Mouse (Mus musculus) intestine, embryonic 16.5 days (tissue): ENCODE results near the gene Bcdin3d. TPM values are rescaled to one million over a fixed set of nuclear protein-coding genes. Genes with fewer than 3 reads are reported as not detected.

Source experiments
- ATAC-seq: fragments of 200-750 bp; cut with Nextera tagmentation; 2 replicates; pipeline ENCODE4 v1.8.0; 2017; ENCODE audit warnings: moderate TSS enrichment, moderate library complexity
- H3K27ac ChIP-seq: fragments of 300-500 bp; sonication (generic); 2 replicates; pipeline ENCODE4 v1.5.1; 2014; ENCODE audit warnings: mild to moderate bottlenecking, low read length
- H3K27me3 ChIP-seq: fragments of 300-500 bp; sonication (generic); replicated peaks from 2 replicates; pipeline ENCODE4 v1.6.1; 2014; ENCODE audit warnings: low read length, control low read depth, mixed read lengths; ENCODE audit not compliant: control insufficient read depth, insufficient read depth
- H3K36me3 ChIP-seq: fragments of 300-500 bp; sonication (generic); 2 replicates; pipeline ENCODE4 v1.6.1; 2014; ENCODE audit warnings: low read length, control low read depth; ENCODE audit not compliant: control insufficient read depth, insufficient read depth
- H3K4me1 ChIP-seq: fragments of 300-500 bp; sonication (generic); 2 replicates; pipeline ENCODE4 v1.6.1; 2014; ENCODE audit warnings: low read length, control low read depth, mixed read lengths; ENCODE audit not compliant: control insufficient read depth, insufficient read depth
- H3K4me2 ChIP-seq: fragments of 300-500 bp; sonication (generic); 2 replicates; pipeline ENCODE4 v1.6.1; 2014; ENCODE audit warnings: low read depth, low read length, control low read depth
- H3K4me3 ChIP-seq: fragments of 300-500 bp; sonication (generic); 2 replicates; pipeline ENCODE4 v1.5.1; 2014; ENCODE audit warnings: mild to moderate bottlenecking, low read length
- H3K9ac ChIP-seq: fragments of 300-500 bp; sonication (generic); 2 replicates; pipeline ENCODE4 v1.6.1; 2014; ENCODE audit warnings: low read depth, low read length
- H3K9me3 ChIP-seq: fragments of 300-500 bp; sonication (generic); 2 replicates; pipeline ENCODE4 v1.6.1; 2016; ENCODE audit warnings: low read length, control low read depth; ENCODE audit not compliant: control insufficient read depth
- WGBS: fragments of 180-500 bp; shearing (Covaris S2); extraction: QIAGEN DNeasy Blood & Tissue Kit; methylation state at CpG from one replicate; pipeline ENCODE4 v1.1.7; 2014; 5-methylcytosine and 5-hydroxymethylcytosine counted together
- polyA plus RNA-seq: library from polyadenylated mRNA; unstranded; fragments of >200 nt; fragmentation: Nextera tagmentation; extraction: Ambion mirVana; gene quantifications from 2 replicates; pipeline ENCODE4 v1.2.1, GENCODE M21; 2015

The Bcdin3d gene
- polyA plus RNA-seq, 1 experiment from 2014 or later: 14.3 TPM

DNA sequence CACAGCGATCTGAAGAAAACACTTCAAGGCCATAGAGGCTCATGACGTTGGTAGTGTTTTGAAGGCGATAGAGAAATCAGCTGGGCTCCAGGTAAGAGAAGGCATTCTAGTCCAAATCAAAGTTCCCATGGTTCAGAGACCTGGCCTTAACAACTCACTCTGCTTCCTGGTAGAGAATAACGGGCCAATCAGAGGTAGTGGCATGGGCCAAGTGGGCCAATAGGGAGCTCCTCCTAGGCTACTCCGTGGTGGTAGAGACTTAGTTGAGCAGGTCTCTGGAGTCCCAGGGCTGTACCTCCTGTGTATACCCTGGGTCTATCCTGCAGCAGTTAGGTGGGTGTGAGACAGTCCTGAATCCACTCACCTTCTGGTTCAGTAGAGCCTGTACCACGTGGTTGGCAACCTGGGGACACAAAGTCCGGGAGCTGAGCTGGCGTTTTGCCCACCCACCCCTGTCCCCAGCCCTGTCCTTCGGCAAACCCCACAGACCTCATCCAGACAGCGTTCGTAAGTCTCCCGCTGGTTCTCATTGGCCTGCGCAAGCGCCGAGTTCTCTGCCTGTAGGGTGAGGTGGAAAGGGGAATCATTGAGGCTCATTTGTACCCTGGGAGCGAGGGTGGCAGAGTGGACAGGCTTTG, 41.3 kb downstream of the Bcdin3d start:
- no peak overlapping the region for H3K27ac ChIP-seq
- no peaks in the 10 kb centered on the region for H3K27me3 ChIP-seq
- H3K4me3 ChIP-seq: no peak overlapping the region
- WGBS: 90% methylated on average over 16 of the region's 16 CpGs
- H3K9me3 ChIP-seq: no peaks in the 10 kb centered on the region
- peaks cover 7% of the 10 kb centered on the region; the same call in 1 of the 2 replicates for H3K36me3 ChIP-seq
- no peak overlapping the region for H3K9ac ChIP-seq
- H3K4me2 ChIP-seq: no peak overlapping the region
- H3K4me1 ChIP-seq: peaks cover 18% of the 10 kb centered on the region
- no peak for ATAC-seq

DNA sequence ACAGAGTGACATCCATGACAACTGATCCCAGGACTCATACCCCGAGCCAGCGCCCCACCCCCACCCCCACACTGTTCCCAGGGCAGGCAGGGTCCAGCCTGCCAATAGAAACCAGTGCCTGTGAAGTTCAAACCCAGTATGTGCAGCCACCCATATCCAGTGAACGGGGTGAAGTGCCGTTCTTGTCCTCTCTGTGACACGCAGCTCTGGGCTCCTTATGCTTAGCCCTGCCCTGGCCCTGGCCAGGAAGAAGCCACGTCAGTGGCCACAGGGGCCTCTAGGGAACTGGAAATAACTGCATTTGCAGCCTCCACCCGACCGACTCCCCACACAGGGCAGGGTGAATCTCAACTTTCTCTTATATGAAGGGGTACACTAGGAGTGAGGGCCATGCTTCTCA, 42.6 kb downstream of the Bcdin3d start:
- WGBS: 81% methylated on average over 8 of the region's 8 CpGs
- H3K9ac ChIP-seq: no peak overlapping the region
- no peak overlapping the region for H3K4me2 ChIP-seq
- peaks cover 12% of the 10 kb centered on the region for H3K4me1 ChIP-seq
- H3K4me3 ChIP-seq: no peak overlapping the region
- no peaks in the 10 kb centered on the region for H3K27me3 ChIP-seq
- no peaks in the 10 kb centered on the region for H3K9me3 ChIP-seq
- no peak overlapping the region for H3K27ac ChIP-seq
- no peak for ATAC-seq
- peaks cover 9% of the 10 kb centered on the region; the same call in 1 of the 2 replicates for H3K36me3 ChIP-seq

DNA sequence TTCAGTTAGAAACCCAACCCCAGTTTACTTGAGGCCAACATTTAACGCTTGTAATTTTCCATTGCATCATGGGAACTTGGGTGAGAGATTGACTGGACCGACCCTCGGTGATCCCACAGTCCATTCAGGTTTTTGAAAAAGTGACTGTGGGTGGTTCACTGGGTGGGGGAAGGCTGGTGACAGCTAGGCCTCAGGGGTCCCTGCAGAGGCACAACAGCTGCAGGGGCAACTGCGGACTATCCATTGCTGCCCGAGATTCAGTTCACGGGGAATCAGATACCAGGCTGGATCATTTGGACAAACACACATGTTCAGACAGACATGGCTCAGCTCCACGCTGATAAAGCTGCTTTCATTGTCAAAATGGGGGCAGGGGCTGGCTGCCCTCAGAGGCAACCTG, 43.0 kb downstream of the Bcdin3d start:
- no peak overlapping the region for H3K4me3 ChIP-seq
- no peak overlapping the region for H3K9ac ChIP-seq
- ATAC-seq: no peak
- H3K27me3 ChIP-seq: no peaks in the 10 kb centered on the region
- no peak overlapping the region for H3K27ac ChIP-seq
- H3K9me3 ChIP-seq: no peaks in the 10 kb centered on the region
- H3K4me2 ChIP-seq: no peak overlapping the region
- H3K36me3 ChIP-seq: peaks cover 9% of the 10 kb centered on the region; the same call in 1 of the 2 replicates
- H3K4me1 ChIP-seq: peaks cover 8% of the 10 kb centered on the region
- 86% methylated on average over 7 of the region's 7 CpGs for WGBS

DNA sequence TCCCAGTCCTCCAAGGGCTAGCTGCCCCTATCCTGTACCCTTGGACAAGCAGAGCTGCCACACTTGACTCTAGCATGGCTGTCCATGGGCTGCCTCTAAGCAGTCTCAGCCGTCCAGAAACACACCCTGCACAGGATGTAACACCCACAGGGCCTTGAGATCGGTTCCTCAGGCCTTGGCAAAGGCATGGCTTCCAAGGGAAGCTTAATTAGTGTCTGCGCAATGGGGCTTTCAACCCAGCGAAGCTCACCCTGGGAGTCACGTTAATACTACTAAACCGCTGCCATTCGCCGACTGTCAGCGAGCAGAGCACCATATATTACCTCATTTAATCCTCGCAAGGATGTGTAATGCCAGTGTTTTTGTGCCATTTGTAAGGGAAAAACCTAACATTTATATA, 43.5 kb downstream of the Bcdin3d start:
- 90% methylated on average over 10 of the region's 10 CpGs for WGBS
- no peak overlapping the region for H3K27ac ChIP-seq
- no peak overlapping the region for H3K4me3 ChIP-seq
- H3K27me3 ChIP-seq: no peaks in the 10 kb centered on the region
- 0 out of 2 replicates have a peak, but pooled peaks cover 6% of the 10 kb centered on the region for H3K4me1 ChIP-seq
- no peak overlapping the region for H3K4me2 ChIP-seq
- no peak for ATAC-seq
- no peak overlapping the region for H3K9ac ChIP-seq
- H3K36me3 ChIP-seq: peaks cover 9% of the 10 kb centered on the region; the same call in 1 of the 2 replicates
- H3K9me3 ChIP-seq: no peaks in the 10 kb centered on the region

DNA sequence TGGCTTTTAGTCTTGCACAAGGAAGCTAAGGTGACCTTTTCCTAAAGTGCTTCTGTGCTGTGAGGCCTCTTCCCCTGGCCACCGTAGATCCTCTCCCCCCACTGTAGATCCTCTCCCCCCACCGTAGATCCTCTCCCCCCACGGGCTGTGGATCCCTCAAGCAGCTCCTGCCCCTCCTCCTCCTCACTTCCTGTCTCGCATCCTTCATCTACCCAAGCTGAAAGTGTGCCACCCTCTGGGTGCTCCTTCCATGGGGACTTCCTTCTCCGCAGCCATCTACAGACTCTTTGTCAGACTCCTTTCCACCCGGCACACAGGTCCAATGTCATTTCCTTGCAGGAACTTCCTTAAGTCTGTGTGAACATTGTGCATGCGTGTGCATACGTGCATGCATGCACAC, 44.1 kb downstream of the Bcdin3d start:
- H3K9ac ChIP-seq: no peak overlapping the region
- H3K4me1 ChIP-seq: 0 out of 2 replicates have a peak, but pooled peaks cover 6% of the 10 kb centered on the region
- no peak overlapping the region for H3K4me2 ChIP-seq
- H3K36me3 ChIP-seq: peaks cover 9% of the 10 kb centered on the region; the same call in 1 of the 2 replicates
- no peak for ATAC-seq
- 75% methylated on average over 8 of the region's 8 CpGs for WGBS
- H3K4me3 ChIP-seq: no peak overlapping the region
- H3K27me3 ChIP-seq: no peaks in the 10 kb centered on the region
- H3K9me3 ChIP-seq: no peaks in the 10 kb centered on the region
- no peak overlapping the region for H3K27ac ChIP-seq

DNA sequence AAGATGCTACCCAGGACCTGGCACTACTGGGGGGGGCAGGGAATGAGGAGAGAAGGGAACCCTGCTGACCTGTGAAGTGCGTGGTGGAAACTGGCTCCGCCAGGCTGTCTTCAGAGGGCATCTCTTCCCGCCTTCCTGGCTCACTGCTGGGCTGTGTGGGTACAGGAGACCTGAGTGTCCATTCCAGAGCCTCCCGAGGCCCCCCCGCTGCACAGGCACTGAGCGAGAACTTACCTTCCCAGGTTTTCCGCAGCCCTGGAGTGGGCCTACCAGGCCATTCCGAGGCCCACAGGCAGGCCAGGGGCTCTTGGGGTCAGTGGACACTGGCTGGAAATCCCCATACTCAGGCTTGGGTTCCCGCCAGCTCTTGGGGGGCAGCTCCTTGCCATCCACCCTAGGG, 50.6 kb downstream of the Bcdin3d start:
- H3K27me3 ChIP-seq: no peaks in the 10 kb centered on the region
- no peak overlapping the region for H3K9ac ChIP-seq
- ATAC-seq: no peak
- 88% methylated on average over 9 of the region's 9 CpGs for WGBS
- H3K4me1 ChIP-seq: peaks cover 13% of the 10 kb centered on the region
- no peaks in the 10 kb centered on the region for H3K9me3 ChIP-seq
- 0 out of 2 replicates have a peak, but pooled peaks cover 2% of the 10 kb centered on the region for H3K36me3 ChIP-seq
- H3K27ac ChIP-seq: no peak overlapping the region
- no peak overlapping the region for H3K4me3 ChIP-seq
- no peak overlapping the region for H3K4me2 ChIP-seq

DNA sequence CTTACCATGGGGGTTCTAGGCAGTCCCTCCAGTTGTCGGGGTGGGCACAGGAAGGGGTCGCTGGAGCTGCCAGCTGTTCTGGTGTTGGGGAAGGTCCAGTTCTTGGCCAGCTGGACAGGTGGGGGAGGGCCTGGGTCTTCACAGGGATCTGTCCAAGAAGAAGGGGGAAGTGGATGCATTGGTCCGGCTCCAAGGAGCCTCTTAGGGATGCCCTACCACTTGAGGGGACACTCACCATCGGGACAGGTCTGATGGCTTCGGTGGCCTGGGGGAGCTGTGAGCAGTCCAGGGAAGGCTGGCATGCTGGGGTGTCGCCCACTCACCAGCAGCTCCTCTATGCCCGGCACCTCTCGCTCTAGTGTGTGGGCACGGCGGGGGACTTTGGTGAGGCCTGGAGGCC, 51.4 kb downstream of the Bcdin3d start:
- ATAC-seq: no peak
- 91% methylated on average over 10 of the region's 10 CpGs for WGBS
- Histone ChIP-seq H3K4me3 (no peak overlapping the region), H3K36me3 (0 out of 2 replicates have a peak, but pooled peaks cover 2% of the 10 kb centered on the region), H3K4me2 (no peak overlapping the region), H3K9me3 (no peaks in the 10 kb centered on the region), H3K27me3 (no peaks in the 10 kb centered on the region), H3K4me1 (peaks cover 13% of the 10 kb centered on the region), H3K9ac (no peak overlapping the region), H3K27ac (no peak overlapping the region)

DNA sequence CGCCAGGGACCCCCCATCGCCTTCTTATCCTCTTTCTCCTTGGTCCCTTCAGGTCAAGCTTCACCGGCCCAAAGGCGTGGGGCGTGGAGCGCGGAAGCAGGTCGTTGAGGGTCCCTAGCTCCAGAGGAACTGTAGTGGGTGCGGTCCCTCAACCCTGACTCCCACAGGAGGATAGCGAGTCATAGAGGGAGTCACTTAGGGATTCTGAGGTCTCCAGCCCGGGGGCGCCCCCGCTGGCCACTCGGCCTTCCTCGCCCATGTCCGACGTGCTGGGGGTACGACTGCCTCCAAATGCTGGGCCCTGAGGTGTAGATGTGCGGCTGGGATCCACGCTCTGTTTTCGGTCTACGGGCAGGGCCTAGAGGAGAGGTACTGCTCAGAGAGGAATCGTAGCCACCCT, 52.0 kb downstream of the Bcdin3d start:
- no peak overlapping the region for H3K27ac ChIP-seq
- no peaks in the 10 kb centered on the region for H3K27me3 ChIP-seq
- no peaks in the 10 kb centered on the region for H3K9me3 ChIP-seq
- no peak overlapping the region for H3K4me3 ChIP-seq
- ATAC-seq: no peak
- no peak overlapping the region for H3K4me2 ChIP-seq
- 0 out of 2 replicates have a peak, but pooled peaks cover 2% of the 10 kb centered on the region for H3K36me3 ChIP-seq
- peaks cover 16% of the 10 kb centered on the region for H3K4me1 ChIP-seq
- WGBS: 94% methylated on average over 23 of the region's 23 CpGs
- H3K9ac ChIP-seq: no peak overlapping the region

DNA sequence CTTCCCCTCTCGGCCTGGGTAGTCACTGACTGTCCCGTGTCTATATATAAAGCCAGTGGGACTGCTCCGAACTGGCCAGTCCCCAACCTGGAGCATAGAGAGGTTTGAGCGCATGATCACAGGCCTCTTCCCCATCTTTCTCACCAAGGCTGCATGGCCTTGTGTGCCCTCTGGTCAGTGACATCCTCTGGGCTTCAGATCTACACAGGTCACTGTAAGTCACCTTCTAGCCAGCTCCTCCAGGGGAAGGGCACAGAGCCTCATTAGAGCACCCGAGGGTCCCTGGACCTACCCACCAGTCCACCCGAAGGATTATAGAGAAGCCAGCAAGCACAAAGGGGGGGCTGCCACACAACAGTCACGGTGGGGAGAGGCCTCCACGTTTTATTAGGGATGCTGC, 52.9 kb downstream of the Bcdin3d start:
- ATAC-seq: no peak
- no peak overlapping the region for H3K9ac ChIP-seq
- H3K36me3 ChIP-seq: no peaks in the 10 kb centered on the region
- H3K4me1 ChIP-seq: peaks cover 16% of the 10 kb centered on the region
- H3K9me3 ChIP-seq: no peaks in the 10 kb centered on the region
- no peaks in the 10 kb centered on the region for H3K27me3 ChIP-seq
- WGBS: 77% methylated on average over 8 of the region's 8 CpGs
- peak overlapping the region; percentile 82 for H3K27ac ChIP-seq
- H3K4me3 ChIP-seq: no peak overlapping the region
- no peak overlapping the region for H3K4me2 ChIP-seq

DNA sequence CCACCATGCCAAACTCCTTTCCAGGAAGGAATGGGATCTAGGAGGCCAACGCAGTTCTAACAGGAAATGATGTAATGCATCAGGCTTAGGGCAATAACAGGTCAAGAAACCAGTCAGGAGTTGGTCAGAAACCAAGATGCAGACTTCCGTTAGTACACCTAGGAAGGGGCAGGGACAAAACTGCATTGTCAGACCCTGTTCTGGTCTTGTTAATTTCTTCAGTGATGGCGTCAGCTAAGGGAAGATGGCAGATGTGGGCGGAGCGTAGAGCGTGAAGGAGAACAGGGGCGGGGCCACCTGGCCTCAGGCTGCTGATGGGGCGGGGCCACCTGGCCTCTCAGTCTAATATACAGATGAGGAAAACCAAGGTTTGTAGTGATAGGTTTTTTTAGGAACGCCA, 53.4 kb downstream of the Bcdin3d start:
- ATAC-seq: no peak; the same call in 1 of the 2 replicates
- WGBS: 62% methylated on average over 9 of the region's 9 CpGs
- peak overlapping the region; percentile 82 for H3K27ac ChIP-seq

More for the DNA sequence above, 53.4 kb downstream of the Bcdin3d start:
- Histone ChIP-seq H3K4me3 (no peak overlapping the region), H3K4me1 (peaks cover 16% of the 10 kb centered on the region), H3K27me3 (no peaks in the 10 kb centered on the region), H3K4me2 (peak overlapping the region; percentile 28; the same call in 1 of the 2 replicates), H3K9ac (no peak overlapping the region), H3K9me3 (no peaks in the 10 kb centered on the region), H3K36me3 (no peaks in the 10 kb centered on the region)
